Mouse (Mus musculus): ENCODE measurements around the gene Grin2a. TPM values are rescaled to one million over a fixed set of nuclear protein-coding genes. Genes with fewer than 3 reads are reported as not detected.
"Not testable (repeated sequence)": the region's sequence is repeated elsewhere in the genome, so short reads cannot be mapped to it uniquely, and the experiment has no call there.

Gene Grin2a
- polyA plus RNA-seq, 1 experiment from 2014 or later = not detected

- ATAC-seq (ENCODE audit: low read depth) = no peak
- WGBS (ENCODE audit: insufficient replicate concordance) = 55% methylated on average over 2 of the region's 2 CpGs
- Histone ChIP-seq H3K4me1 (ENCODE audit: control insufficient read depth, low read depth, low read length) (no peaks in the 10 kb centered on the region), H3K27ac (ENCODE audit: low read length) (no peak overlapping the region), H3K4me3 (ENCODE audit: low read depth, low read length) (no peak overlapping the region), H3K9ac (ENCODE audit: low read depth, low read length) (no peak overlapping the region), H3K9me3 (replicated peaks; ENCODE audit: control insufficient read depth, low read length) (no peaks in the 10 kb centered on the region), H3K4me2 (ENCODE audit: low read depth, low read length) (no peak overlapping the region), H3K36me3 (ENCODE audit: control insufficient read depth, insufficient read depth) (no peaks in the 10 kb centered on the region), H3K27me3 (ENCODE audit: control insufficient read depth, insufficient read depth, low read depth, low read length) (no peaks in the 10 kb centered on the region)
These were observed 331.9 kb downstream of the Grin2a start for GRCm38 (mm10) chr16:9663508-9663907.

- Histone ChIP-seq H3K9me3 (replicated peaks; ENCODE audit: control insufficient read depth, low read length) (no peaks in the 10 kb centered on the region), H3K4me2 (ENCODE audit: low read depth, low read length) (no peak overlapping the region), H3K4me1 (ENCODE audit: control insufficient read depth, low read depth, low read length) (no peaks in the 10 kb centered on the region), H3K27me3 (ENCODE audit: control insufficient read depth, insufficient read depth, low read depth, low read length) (no peaks in the 10 kb centered on the region), H3K9ac (ENCODE audit: low read depth, low read length) (no peak overlapping the region), H3K36me3 (ENCODE audit: control insufficient read depth, insufficient read depth) (no peaks in the 10 kb centered on the region), H3K4me3 (ENCODE audit: low read depth, low read length) (no peak overlapping the region), H3K27ac (ENCODE audit: low read length) (no peak overlapping the region)
- WGBS (ENCODE audit: insufficient replicate concordance) = 79% methylated on average over 10 of the region's 10 CpGs
- ATAC-seq (ENCODE audit: low read depth) = no peak
These were observed 369.5 kb downstream of the Grin2a start for GRCm38 (mm10) chr16:9625652-9626444.

GRCm38 (mm10) chr16:9624346-9624745, 371.0 kb downstream of the Grin2a start:
- Histone ChIP-seq H3K27me3 (ENCODE audit: control insufficient read depth, insufficient read depth, low read depth, low read length) (no peaks in the 10 kb centered on the region), H3K9me3 (replicated peaks; ENCODE audit: control insufficient read depth, low read length) (no peaks in the 10 kb centered on the region), H3K27ac (ENCODE audit: low read length) (no peak overlapping the region), H3K4me2 (ENCODE audit: low read depth, low read length) (no peak overlapping the region), H3K4me3 (ENCODE audit: low read depth, low read length) (no peak overlapping the region), H3K36me3 (ENCODE audit: control insufficient read depth, insufficient read depth) (no peaks in the 10 kb centered on the region), H3K4me1 (ENCODE audit: control insufficient read depth, low read depth, low read length) (no peaks in the 10 kb centered on the region), H3K9ac (ENCODE audit: low read depth, low read length) (no peak overlapping the region)
- ATAC-seq (ENCODE audit: low read depth) = no peak
- 90% methylated on average over 2 of the region's 2 CpGs for WGBS (ENCODE audit: insufficient replicate concordance)

GRCm38 (mm10) chr16:9618206-9618605, 377.2 kb downstream of the Grin2a start:
- Histone ChIP-seq H3K27ac (ENCODE audit: low read length) (no peak overlapping the region), H3K4me3 (ENCODE audit: low read depth, low read length) (no peak overlapping the region), H3K4me1 (ENCODE audit: control insufficient read depth, low read depth, low read length) (no peaks in the 10 kb centered on the region), H3K36me3 (ENCODE audit: control insufficient read depth, insufficient read depth) (no peaks in the 10 kb centered on the region), H3K27me3 (ENCODE audit: control insufficient read depth, insufficient read depth, low read depth, low read length) (no peaks in the 10 kb centered on the region), H3K9ac (ENCODE audit: low read depth, low read length) (no peak overlapping the region), H3K9me3 (replicated peaks; ENCODE audit: control insufficient read depth, low read length) (no peaks in the 10 kb centered on the region), H3K4me2 (ENCODE audit: low read depth, low read length) (no peak overlapping the region)
- no peak for ATAC-seq (ENCODE audit: low read depth)
- WGBS (ENCODE audit: insufficient replicate concordance) = 56% methylated on average over 2 of the region's 2 CpGs

GRCm38 (mm10) chr16:9617215-9617614, 378.1 kb downstream of the Grin2a start:
- H3K4me3 ChIP-seq (ENCODE audit: low read depth, low read length) = no peak overlapping the region
- H3K4me2 ChIP-seq (ENCODE audit: low read depth, low read length) = no peak overlapping the region
- 66% methylated on average over 2 of the region's 2 CpGs for WGBS (ENCODE audit: insufficient replicate concordance)
- no peak overlapping the region for H3K9ac ChIP-seq (ENCODE audit: low read depth, low read length)
- H3K27me3 ChIP-seq (ENCODE audit: control insufficient read depth, insufficient read depth, low read depth, low read length) = no peaks in the 10 kb centered on the region
- H3K4me1 ChIP-seq (ENCODE audit: control insufficient read depth, low read depth, low read length) = no peaks in the 10 kb centered on the region
- no peak for ATAC-seq (ENCODE audit: low read depth)
- no peaks in the 10 kb centered on the region for H3K9me3 ChIP-seq (replicated peaks; ENCODE audit: control insufficient read depth, low read length)
- no peak overlapping the region for H3K27ac ChIP-seq (ENCODE audit: low read length)
- no peaks in the 10 kb centered on the region for H3K36me3 ChIP-seq (ENCODE audit: control insufficient read depth, insufficient read depth)

- Histone ChIP-seq H3K4me1 (ENCODE audit: control insufficient read depth, low read depth, low read length) (no peaks in the 10 kb centered on the region), H3K9me3 (replicated peaks; ENCODE audit: control insufficient read depth, low read length) (no peaks in the 10 kb centered on the region), H3K4me3 (ENCODE audit: low read depth, low read length) (no peak overlapping the region), H3K4me2 (ENCODE audit: low read depth, low read length) (no peak overlapping the region), H3K9ac (ENCODE audit: low read depth, low read length) (no peak overlapping the region), H3K27ac (ENCODE audit: low read length) (no peak overlapping the region), H3K27me3 (ENCODE audit: control insufficient read depth, insufficient read depth, low read depth, low read length) (no peaks in the 10 kb centered on the region), H3K36me3 (ENCODE audit: control insufficient read depth, insufficient read depth) (no peaks in the 10 kb centered on the region)
- no peak for ATAC-seq (ENCODE audit: low read depth)
- WGBS (ENCODE audit: insufficient replicate concordance) = 53% methylated on average over 4 of the region's 4 CpGs
These were observed 378.6 kb downstream of the Grin2a start for GRCm38 (mm10) chr16:9616807-9617206.

- not testable (repeated sequence) for H3K27me3 ChIP-seq (ENCODE audit: control insufficient read depth, insufficient read depth, low read depth, low read length); H3K9me3 ChIP-seq (replicated peaks; ENCODE audit: control insufficient read depth, low read length); H3K4me3 ChIP-seq (ENCODE audit: low read depth, low read length); H3K4me1 ChIP-seq (ENCODE audit: control insufficient read depth, low read depth, low read length); H3K27ac ChIP-seq (ENCODE audit: low read length); H3K9ac ChIP-seq (ENCODE audit: low read depth, low read length); H3K36me3 ChIP-seq (ENCODE audit: control insufficient read depth, insufficient read depth); ATAC-seq (ENCODE audit: low read depth); H3K4me2 ChIP-seq (ENCODE audit: low read depth, low read length)
- WGBS (ENCODE audit: insufficient replicate concordance) = 67% methylated on average over 5 of the region's 6 CpGs
These were observed 382.8 kb downstream of the Grin2a start for GRCm38 (mm10) chr16:9612596-9612995.

- WGBS (ENCODE audit: insufficient replicate concordance) = 48% methylated on average over 2 of the region's 2 CpGs
- no peak overlapping the region for H3K27ac ChIP-seq (ENCODE audit: low read length)
- H3K36me3 ChIP-seq (ENCODE audit: control insufficient read depth, insufficient read depth) = no peaks in the 10 kb centered on the region
- H3K4me2 ChIP-seq (ENCODE audit: low read depth, low read length) = no peak overlapping the region
- no peaks in the 10 kb centered on the region for H3K9me3 ChIP-seq (replicated peaks; ENCODE audit: control insufficient read depth, low read length)
- no peak overlapping the region for H3K4me3 ChIP-seq (ENCODE audit: low read depth, low read length)
- H3K4me1 ChIP-seq (ENCODE audit: control insufficient read depth, low read depth, low read length) = no peaks in the 10 kb centered on the region
- no peak overlapping the region for H3K9ac ChIP-seq (ENCODE audit: low read depth, low read length)
- peak; percentile 64 for ATAC-seq (ENCODE audit: low read depth)
- H3K27me3 ChIP-seq (ENCODE audit: control insufficient read depth, insufficient read depth, low read depth, low read length) = no peaks in the 10 kb centered on the region
These were observed 387.9 kb downstream of the Grin2a start for GRCm38 (mm10) chr16:9607432-9607831.

- Histone ChIP-seq H3K36me3 (ENCODE audit: control insufficient read depth, insufficient read depth) (no peaks in the 10 kb centered on the region), H3K4me3 (ENCODE audit: low read depth, low read length) (no peak overlapping the region), H3K27ac (ENCODE audit: low read length) (no peak overlapping the region), H3K4me1 (ENCODE audit: control insufficient read depth, low read depth, low read length) (no peaks in the 10 kb centered on the region), H3K9me3 (replicated peaks; ENCODE audit: control insufficient read depth, low read length) (no peaks in the 10 kb centered on the region), H3K9ac (ENCODE audit: low read depth, low read length) (no peak overlapping the region), H3K4me2 (ENCODE audit: low read depth, low read length) (no peak overlapping the region), H3K27me3 (ENCODE audit: control insufficient read depth, insufficient read depth, low read depth, low read length) (no peaks in the 10 kb centered on the region)
- WGBS (ENCODE audit: insufficient replicate concordance) = 60% methylated on average over 5 of the region's 5 CpGs
- no peak for ATAC-seq (ENCODE audit: low read depth)
These were observed 391.4 kb downstream of the Grin2a start for GRCm38 (mm10) chr16:9603983-9604382.

Measured in liver, embryonic 16.5 days (tissue).